Mouse (Mus musculus) T-helper 2 cell (primary cell): Measurements from ENCODE around the gene Mcoln3.

Source experiments
- in situ Hi-C: fragments of 300-600 bp; cut with MboI, MseI; formaldehyde crosslinking; loops from one replicate; pipeline ENCODE4 v1.15.1; 2025; ENCODE audit warnings: high pct_unique_total_duplicates

Gene Mcoln3

GRCm38 (mm10) chr3:146173030-146173429 is 55.8 kb downstream of the Mcoln3 start:
- in situ Hi-C loops = no loop called here

GRCm38 (mm10) chr3:146174215-146174614 is 57.0 kb downstream of the Mcoln3 start:
- in situ Hi-C loops = no loop called here

- in situ Hi-C loops = loop anchor here (5.0 kb wide), 1 partner anchor 120 kb away; no protein-coding TSS in a partner anchor
Observed at GRCm38 (mm10) chr3:146177295-146177694, 60.0 kb downstream of the Mcoln3 start.

GRCm38 (mm10) chr3:146177748-146178582 is 60.7 kb downstream of the Mcoln3 start:
- in situ Hi-C loops = loop anchor here (5.0 kb wide), 1 partner anchor 121 kb away; no protein-coding TSS in a partner anchor

GRCm38 (mm10) chr3:146180341-146180740 is 63.1 kb downstream of the Mcoln3 start:
- in situ Hi-C loops = loop anchor here (5.0 kb wide), 3 partner anchors 102 to 233 kb away; no protein-coding TSS in a partner anchor

- in situ Hi-C loops = loop anchor here (5.0 kb wide), 3 partner anchors 101 to 234 kb away; no protein-coding TSS in a partner anchor
Observed at GRCm38 (mm10) chr3:146180986-146181385, 63.7 kb downstream of the Mcoln3 start.

- in situ Hi-C loops = loop anchor here (5.0 kb wide), 3 partner anchors 97 to 238 kb away; no protein-coding TSS in a partner anchor
Observed at GRCm38 (mm10) chr3:146184992-146185657, 67.9 kb downstream of the Mcoln3 start.

GRCm38 (mm10) chr3:146186033-146186432 is 68.8 kb downstream of the Mcoln3 start:
- in situ Hi-C loops = no loop called here

- in situ Hi-C loops = no loop called here
Observed at GRCm38 (mm10) chr3:146189933-146190332, 72.7 kb downstream of the Mcoln3 start.
